Mouse (Mus musculus) megakaryocyte, embryonic 14.5 days (primary cell): ENCODE results near the gene Lrrn4.

Experiments used
- FLI1 ChIP-seq: IDR thresholded peaks from 2 replicates; pipeline ENCODE4 v1.6.1; 2012; ENCODE audit warnings: low read length, inconsistent platforms, mixed read lengths
- GATA1 ChIP-seq: IDR thresholded peaks from 3 replicates; pipeline ENCODE4 v1.6.1; 2012; ENCODE audit warnings: mixed read lengths, low read length, inconsistent platforms, borderline replicate concordance

- no peak for TF ChIP-seq GATA1
- TF ChIP-seq FLI1, result no peak
Observed at GRCm38 (mm10) chr2:132853051-132853450, 27.6 kb downstream of the Lrrn4 start.
